Mouse (Mus musculus) embryonic facial prominence, embryonic 12.5 days (tissue): Measurements from ENCODE around the gene Mip. TPM values are rescaled to one million over a fixed set of nuclear protein-coding genes. Genes with fewer than 3 reads are reported as not detected.
"Not testable (repeated sequence)": the region's sequence is repeated elsewhere in the genome, so short reads cannot be mapped to it uniquely, and the experiment has no call there.

Source experiments
- ATAC-seq: fragments of 200-750 bp; cut with Nextera tagmentation; 2 replicates; pipeline ENCODE4 v1.8.0; 2017; ENCODE audit not compliant: insufficient number of reproducible peaks, insufficient read depth, low FRiP score, low TSS enrichment
- H3K27ac ChIP-seq: fragments of 300-500 bp; sonication (generic); 2 replicates; pipeline ENCODE4 v1.5.1; 2016; ENCODE audit warnings: mild to moderate bottlenecking
- H3K27me3 ChIP-seq: fragments of 300-500 bp; sonication (generic); 2 replicates; pipeline ENCODE4 v1.6.1; 2016; ENCODE audit warnings: mild to moderate bottlenecking, moderate library complexity
- H3K36me3 ChIP-seq: fragments of 300-500 bp; sonication (generic); 2 replicates; pipeline ENCODE4 v1.6.1; 2016; ENCODE audit warnings: mild to moderate bottlenecking
- H3K4me1 ChIP-seq: fragments of 300-500 bp; sonication (generic); 2 replicates; pipeline ENCODE4 v1.6.1; 2016
- H3K4me2 ChIP-seq: fragments of 300-500 bp; sonication (generic); replicated peaks from 2 replicates; pipeline ENCODE4 v1.6.1; 2016; ENCODE audit warnings: mild to moderate bottlenecking, moderate library complexity
- H3K4me3 ChIP-seq: fragments of 300-500 bp; sonication (generic); 2 replicates; pipeline ENCODE4 v1.5.1; 2016; ENCODE audit warnings: mild to moderate bottlenecking
- H3K9ac ChIP-seq: fragments of 300-500 bp; sonication (generic); 2 replicates; pipeline ENCODE4 v1.6.1; 2016; ENCODE audit warnings: mild to moderate bottlenecking, moderate library complexity
- H3K9me3 ChIP-seq: fragments of 300-500 bp; sonication (generic); 2 replicates; pipeline ENCODE4 v1.6.1; 2016; ENCODE audit warnings: mild to moderate bottlenecking, moderate library complexity
- WGBS: fragments of 180-500 bp; shearing (Covaris S2); methylation state at CpG from one replicate; pipeline ENCODE4 v1.1.7; 2016; 5-methylcytosine and 5-hydroxymethylcytosine counted together
- polyA plus RNA-seq: library from polyadenylated mRNA; unstranded; fragments of >200 nt; fragmentation: Nextera tagmentation; extraction: Ambion mirVana; gene quantifications from 2 replicates; pipeline ENCODE4 v1.2.1, GENCODE M21; 2016

Gene Mip
- polyA plus RNA-seq, 1 experiment from 2014 or later = 1.1 TPM

DNA sequence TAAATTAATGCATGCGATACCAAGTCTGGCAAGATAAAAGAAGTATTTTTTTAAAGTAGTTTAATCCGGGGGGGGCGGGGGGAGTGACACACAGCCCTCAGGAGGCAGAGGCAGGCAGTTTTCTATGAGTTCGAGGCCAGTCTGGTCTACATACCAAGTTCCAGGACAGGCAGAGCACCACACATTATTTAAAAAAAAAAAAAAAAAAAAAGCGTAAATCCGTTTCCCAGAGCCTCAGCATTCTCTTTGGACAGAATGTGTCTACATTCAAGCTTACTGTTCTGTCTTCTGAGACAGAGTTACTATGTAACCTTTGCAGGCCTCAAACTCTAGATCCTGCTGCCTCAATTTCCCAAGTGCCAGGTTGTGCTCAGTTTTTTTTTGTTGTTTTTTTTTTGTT, 13.5 kb upstream of the Mip start:
- no peak overlapping the region; the same call in 1 of the 2 replicates for H3K9ac ChIP-seq
- 48% methylated on average over 6 of the region's 6 CpGs for WGBS
- peak overlapping the region; percentile 67 for H3K4me2 ChIP-seq
- no peak for ATAC-seq
- no peaks in the 10 kb centered on the region for H3K36me3 ChIP-seq
- H3K27me3 ChIP-seq = peaks cover 5% of the 10 kb centered on the region; the same call in 1 of the 2 replicates
- H3K4me1 ChIP-seq = peaks cover 9% of the 10 kb centered on the region
- peak overlapping the region; percentile 58 for H3K4me3 ChIP-seq
- H3K9me3 ChIP-seq = no peaks in the 10 kb centered on the region
- H3K27ac ChIP-seq = no peak overlapping the region

DNA sequence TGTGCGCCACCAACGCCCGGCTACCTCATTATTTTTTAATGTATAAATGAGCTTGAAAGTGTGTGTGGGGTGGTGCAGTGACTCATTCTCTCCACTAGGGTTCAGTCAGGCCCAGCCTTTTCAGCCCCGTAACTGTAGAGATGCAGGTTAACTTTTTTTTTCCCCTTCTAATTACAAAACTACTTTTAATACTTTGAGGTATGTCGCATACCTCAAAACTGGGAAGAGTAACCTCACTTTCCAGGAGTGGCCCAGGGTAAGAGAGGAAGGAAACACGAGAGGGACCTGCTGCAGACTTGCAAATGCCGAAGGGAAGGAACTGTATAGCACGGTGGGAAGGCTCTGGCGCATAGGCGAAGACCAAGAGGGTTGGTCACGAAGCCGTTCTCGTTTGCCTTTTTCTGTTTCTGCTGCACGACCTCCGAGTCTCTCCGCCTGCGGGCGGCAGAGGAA, 12.7 kb upstream of the Mip start:
- Histone ChIP-seq H3K4me1 (peaks cover 9% of the 10 kb centered on the region), H3K4me2 (peak overlapping the region; percentile 59), H3K9ac (peak overlapping the region; percentile 27; the same call in 1 of the 2 replicates), H3K27ac (0 out of 2 replicates have a peak overlapping the region, but pooled peaks have one; percentile 3), H3K27me3 (peaks cover 5% of the 10 kb centered on the region; the same call in 1 of the 2 replicates), H3K36me3 (no peaks in the 10 kb centered on the region), H3K9me3 (no peaks in the 10 kb centered on the region), H3K4me3 (peak overlapping the region; percentile 31)
- 2% methylated on average over 18 of the region's 18 CpGs for WGBS
- 0 out of 2 replicates have a peak, but pooled peaks have one; percentile 38 for ATAC-seq

DNA sequence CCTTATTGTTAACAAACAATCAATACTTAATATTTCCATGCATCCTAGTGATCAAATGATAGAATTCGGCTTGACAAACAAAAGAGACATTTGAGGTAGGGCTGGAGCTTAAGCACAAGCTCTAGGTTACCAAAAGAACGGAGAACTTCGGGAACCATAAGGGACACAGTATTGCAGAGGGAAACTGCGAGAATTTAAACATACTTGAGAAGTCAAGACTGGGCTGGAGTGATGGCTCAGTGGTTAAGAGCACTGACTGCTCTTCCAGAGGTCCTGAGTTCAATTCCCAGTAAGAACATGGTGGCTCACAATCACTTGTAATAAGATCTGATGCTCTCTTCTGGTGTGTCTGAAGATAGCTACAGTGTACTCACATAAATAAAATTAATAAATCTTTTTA, 11.5 kb upstream of the Mip start:
- ATAC-seq, H3K9me3 ChIP-seq: not testable (repeated sequence)
- WGBS = 93% methylated on average over 4 of the region's 4 CpGs

DNA sequence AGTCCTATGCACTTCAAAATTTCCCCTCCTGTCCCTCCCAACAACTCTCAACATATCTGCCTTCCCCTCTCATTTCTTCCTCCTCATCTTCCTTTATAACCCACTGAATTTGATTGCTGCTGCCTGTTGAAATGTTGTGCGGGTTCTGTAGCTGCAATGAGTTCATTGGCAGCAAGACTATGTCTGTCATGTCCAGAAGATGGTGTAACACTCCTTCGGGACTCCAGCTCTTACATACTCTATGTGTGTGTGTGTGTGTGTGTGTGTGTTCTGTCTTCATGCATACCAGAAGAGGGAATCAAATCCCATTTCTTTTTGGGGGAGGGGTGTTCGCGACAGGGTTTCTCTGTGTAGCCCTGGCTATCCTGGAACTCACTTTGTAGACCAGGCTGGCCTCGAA, 10.7 kb upstream of the Mip start:
- Histone ChIP-seq H3K4me2 (no peak overlapping the region), H3K9me3 (no peaks in the 10 kb centered on the region), H3K27ac (no peak overlapping the region), H3K9ac (no peak overlapping the region), H3K36me3 (no peaks in the 10 kb centered on the region), H3K4me1 (peaks cover 9% of the 10 kb centered on the region), H3K4me3 (no peak overlapping the region), H3K27me3 (peaks cover 5% of the 10 kb centered on the region; the same call in 1 of the 2 replicates)
- no peak for ATAC-seq
- WGBS = 87% methylated on average over 5 of the region's 5 CpGs

More for the DNA sequence above, 11.5 kb upstream of the Mip start:
- H3K27ac ChIP-seq, H3K27me3 ChIP-seq, H3K4me1 ChIP-seq, H3K9ac ChIP-seq, H3K4me3 ChIP-seq, H3K36me3 ChIP-seq, H3K4me2 ChIP-seq: not testable (repeated sequence)

DNA sequence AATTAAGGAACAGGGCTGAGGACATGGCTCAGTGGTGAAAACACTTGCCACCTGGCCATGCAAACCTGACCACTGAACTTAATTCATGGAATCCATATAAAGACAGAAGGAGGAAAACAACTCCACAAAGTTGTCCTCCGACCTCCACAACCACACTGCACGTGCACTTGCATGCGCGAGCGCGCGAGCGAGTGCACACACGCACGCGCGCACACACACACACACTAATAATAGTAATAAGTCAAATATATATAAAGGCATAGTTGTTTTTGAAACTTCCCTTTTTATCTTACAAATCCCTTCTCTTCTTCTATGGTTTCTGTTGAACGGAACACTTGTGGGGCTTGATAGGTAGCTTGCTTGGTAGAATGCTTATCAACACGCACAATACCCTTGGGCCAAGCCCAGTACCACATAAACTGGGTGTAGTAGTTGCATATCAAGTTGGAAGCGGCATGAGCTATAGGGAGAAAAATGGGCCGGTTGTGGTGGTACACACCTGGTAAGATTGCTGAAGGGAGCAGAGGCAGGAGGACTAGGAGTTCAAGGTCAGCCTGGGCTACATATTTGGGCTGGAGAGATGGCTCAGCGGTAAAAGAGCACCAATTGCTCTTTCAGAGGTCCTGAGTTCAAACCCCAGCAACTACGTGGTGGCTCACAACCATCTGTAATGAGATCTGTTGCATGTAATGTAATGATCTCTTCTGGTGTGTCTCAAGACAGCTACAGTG, 7.1 kb upstream of the Mip start:
- no peaks in the 10 kb centered on the region for H3K4me1 ChIP-seq
- H3K36me3 ChIP-seq = no peaks in the 10 kb centered on the region
- H3K27ac ChIP-seq = no peak overlapping the region
- H3K4me3 ChIP-seq = no peak overlapping the region
- peaks cover 4% of the 10 kb centered on the region; the same call in 1 of the 2 replicates for H3K27me3 ChIP-seq
- 94% methylated on average over 18 of the region's 18 CpGs for WGBS
- ATAC-seq = no peak
- H3K9me3 ChIP-seq = no peaks in the 10 kb centered on the region
- H3K9ac ChIP-seq = no peak overlapping the region
- no peak overlapping the region for H3K4me2 ChIP-seq

DNA sequence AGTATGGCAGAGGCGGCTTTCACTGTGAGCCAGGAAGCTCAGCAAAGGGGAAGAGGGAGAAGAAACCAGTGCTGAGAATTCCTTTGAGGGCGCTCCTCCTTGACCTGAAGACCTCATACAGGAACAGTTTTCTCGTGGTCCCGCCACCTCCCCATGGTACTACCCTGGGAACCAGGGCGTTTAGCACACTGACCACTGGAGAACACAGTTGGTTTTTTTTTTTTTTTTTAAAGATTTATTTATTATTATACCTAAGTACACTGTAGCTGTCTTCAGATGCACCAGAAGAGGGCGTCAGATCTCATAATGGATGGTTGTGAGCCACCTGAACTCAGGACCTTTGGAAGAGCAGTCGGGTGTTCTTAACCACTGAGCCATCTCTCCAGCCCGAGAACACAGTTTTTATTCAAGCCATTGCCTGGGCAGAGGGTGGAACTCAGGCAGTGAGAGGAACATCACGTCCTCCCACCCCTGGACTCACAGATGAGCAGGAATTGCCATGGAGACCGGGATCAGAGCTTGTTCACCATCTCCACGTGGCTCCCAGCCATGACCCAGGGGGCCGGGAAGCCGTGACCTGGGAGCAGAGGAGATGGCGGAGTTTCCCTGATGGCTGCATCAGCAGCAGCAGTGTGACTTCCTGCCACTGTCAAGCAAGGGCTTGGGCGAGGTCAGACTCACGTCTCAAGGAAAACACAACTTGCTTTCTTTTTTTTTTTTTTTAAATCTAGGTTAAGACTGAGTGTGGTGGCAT, 3.9 kb upstream of the Mip start:
- Histone ChIP-seq H3K36me3 (no peaks in the 10 kb centered on the region), H3K9me3 (no peaks in the 10 kb centered on the region), H3K27me3 (no peaks in the 10 kb centered on the region), H3K4me3 (no peak overlapping the region), H3K4me2 (no peak overlapping the region), H3K9ac (no peak overlapping the region), H3K4me1 (peaks cover 13% of the 10 kb centered on the region), H3K27ac (no peak overlapping the region)
- ATAC-seq = no peak
- 56% methylated on average over 16 of the region's 16 CpGs for whole genome bisulfite sequencing

DNA sequence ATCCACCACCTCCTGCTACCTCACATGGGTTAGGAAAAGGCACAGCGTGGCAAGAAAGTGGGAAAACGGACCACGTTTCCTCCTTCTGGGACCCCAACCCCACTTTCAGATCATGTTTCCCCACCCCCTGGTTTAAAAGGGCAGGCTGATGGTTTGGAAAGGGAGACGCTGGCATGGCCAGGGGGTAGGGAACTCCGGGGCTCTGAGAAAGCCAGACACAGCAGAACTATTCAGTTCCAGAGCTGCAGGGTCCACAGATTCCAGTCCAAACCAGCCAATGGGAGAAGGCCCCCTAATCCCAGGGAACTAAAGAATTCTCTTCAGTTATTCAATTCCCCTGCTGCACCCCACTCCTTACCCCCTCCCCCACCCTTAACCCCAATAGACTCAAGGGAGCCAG, 574 bp upstream of the Mip start:
- Histone ChIP-seq H3K9ac (no peak overlapping the region), H3K36me3 (no peaks in the 10 kb centered on the region), H3K4me1 (peaks cover 13% of the 10 kb centered on the region), H3K9me3 (no peaks in the 10 kb centered on the region), H3K27me3 (no peaks in the 10 kb centered on the region), H3K4me2 (no peak overlapping the region), H3K4me3 (no peak overlapping the region), H3K27ac (peak overlapping the region; percentile 72)
- no peak for ATAC-seq
- WGBS = 29% methylated on average over 5 of the region's 5 CpGs

DNA sequence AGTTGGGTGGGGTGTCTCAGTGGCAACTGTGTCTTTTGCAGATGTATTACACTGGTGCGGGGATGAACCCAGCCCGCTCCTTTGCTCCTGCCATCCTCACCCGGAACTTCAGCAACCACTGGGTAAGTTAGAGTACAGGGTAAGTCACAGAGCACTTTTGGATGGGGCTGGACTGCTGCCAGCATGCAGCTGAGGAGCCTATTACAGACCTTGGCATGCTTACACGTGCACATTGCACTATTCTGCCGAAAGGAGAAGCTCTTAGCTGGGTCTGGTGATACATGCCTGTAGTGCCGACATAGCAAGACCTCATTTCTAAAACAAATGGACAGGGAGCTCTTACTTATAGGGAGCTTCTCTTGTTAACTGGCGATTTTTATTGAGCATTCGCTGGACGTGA, 2.0 kb downstream of the Mip start:
- Histone ChIP-seq H3K27me3 (no peaks in the 10 kb centered on the region), H3K36me3 (no peaks in the 10 kb centered on the region), H3K27ac (no peak overlapping the region), H3K4me3 (no peak overlapping the region), H3K4me2 (no peak overlapping the region), H3K9ac (no peak overlapping the region), H3K9me3 (no peaks in the 10 kb centered on the region), H3K4me1 (peaks cover 20% of the 10 kb centered on the region)
- ATAC-seq = no peak
- 84% methylated on average over 9 of the region's 9 CpGs for WGBS

DNA sequence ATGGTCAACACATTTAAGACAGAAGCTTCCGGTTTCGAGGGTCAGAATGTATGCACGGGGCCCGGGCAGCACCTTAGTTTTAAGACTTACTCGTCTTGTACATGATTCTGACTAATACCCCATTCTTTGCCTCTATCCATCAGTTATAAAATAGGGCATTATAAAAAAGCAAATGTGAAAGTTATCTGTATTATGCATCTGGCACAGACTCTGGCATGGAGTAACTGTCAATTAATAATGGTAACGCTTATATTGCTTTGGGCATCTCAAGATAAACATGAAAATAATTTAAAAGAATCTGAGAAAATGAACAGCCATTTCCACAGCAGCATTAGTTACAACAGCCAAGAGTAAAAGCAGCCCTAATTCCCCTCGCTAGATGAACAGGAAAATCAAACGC, 2.4 kb downstream of the Mip start:
- Histone ChIP-seq H3K36me3 (no peaks in the 10 kb centered on the region), H3K27ac (no peak overlapping the region), H3K4me1 (peaks cover 20% of the 10 kb centered on the region), H3K4me2 (no peak overlapping the region), H3K9ac (no peak overlapping the region), H3K9me3 (no peaks in the 10 kb centered on the region), H3K27me3 (no peaks in the 10 kb centered on the region), H3K4me3 (no peak overlapping the region)
- ATAC-seq = no peak
- 92% methylated on average over 8 of the region's 8 CpGs for WGBS

DNA sequence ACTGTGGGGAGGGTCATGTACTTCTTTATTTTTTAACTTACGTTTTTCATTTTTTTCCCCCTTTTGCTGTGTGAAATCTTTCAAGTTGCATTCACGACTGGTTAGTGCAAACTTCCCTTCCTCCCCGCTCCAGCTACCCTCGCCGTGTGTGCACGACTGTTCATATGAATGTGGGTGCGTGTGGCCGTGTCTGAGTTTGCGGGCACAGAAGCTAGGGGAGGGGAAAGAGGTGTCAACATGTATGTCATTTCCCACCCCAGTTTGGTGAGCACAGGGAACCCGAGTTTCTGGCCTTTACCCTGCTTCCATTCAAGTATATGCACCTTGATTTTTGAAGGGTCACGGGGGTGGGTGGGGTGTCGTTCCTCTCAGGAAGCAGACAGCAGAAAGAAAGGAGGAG, 4.9 kb downstream of the Mip start:
- ATAC-seq = no peak
- peak overlapping the region; percentile 55; the same call in 1 of the 2 replicates for H3K4me2 ChIP-seq
- H3K4me3 ChIP-seq = no peak overlapping the region; the same call in 1 of the 2 replicates
- H3K27ac ChIP-seq = peak overlapping the region; percentile 92
- no peaks in the 10 kb centered on the region for H3K36me3 ChIP-seq
- no peaks in the 10 kb centered on the region for H3K9me3 ChIP-seq
- H3K4me1 ChIP-seq = peaks cover 23% of the 10 kb centered on the region
- 73% methylated on average over 12 of the region's 12 CpGs for whole genome bisulfite sequencing
- no peak overlapping the region for H3K9ac ChIP-seq
- H3K27me3 ChIP-seq = no peaks in the 10 kb centered on the region

DNA sequence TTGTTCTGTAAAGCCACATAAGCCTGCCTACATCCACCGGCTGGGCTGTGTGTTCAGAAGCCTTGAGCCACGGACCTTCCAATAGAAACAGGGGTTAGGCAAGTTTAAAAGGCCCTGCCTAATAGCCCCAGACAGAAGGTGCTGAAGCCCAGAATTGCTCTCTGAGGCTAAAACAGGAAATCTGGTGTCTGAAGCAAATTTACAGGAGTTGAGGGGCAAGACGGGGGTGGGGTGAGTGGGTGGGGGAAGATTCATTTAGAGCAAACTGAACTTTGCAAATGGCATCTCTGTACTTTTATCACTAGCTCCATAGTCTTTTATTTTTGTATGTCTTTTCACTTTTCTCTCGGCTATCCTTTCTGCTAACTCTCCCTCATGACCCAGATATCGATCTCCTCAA, 5.5 kb downstream of the Mip start:
- Histone ChIP-seq H3K27ac (peak overlapping the region; percentile 92), H3K9ac (peak overlapping the region; percentile 75), H3K4me3 (peak overlapping the region; percentile 62), H3K4me1 (peaks cover 24% of the 10 kb centered on the region), H3K27me3 (no peaks in the 10 kb centered on the region), H3K4me2 (peak overlapping the region; percentile 55), H3K9me3 (no peaks in the 10 kb centered on the region), H3K36me3 (no peaks in the 10 kb centered on the region)
- 17% methylated on average over 5 of the region's 5 CpGs for WGBS
- ATAC-seq = no peak
